Mouse (Mus musculus) brain, adult 2 months (tissue): ENCODE results near the gene Mansc4.

Source experiments
- DNase-seq: peaks from one replicate; pipeline ENCODE4 v3.0.0; 2011; ENCODE audit warnings: low read depth, low spot score

Gene Mansc4

GRCm38 (mm10) chr6:147028396-147028795 lies 58.4 kb downstream of the Mansc4 start:
- DNase-seq, result peak; percentile 31
